Mouse (Mus musculus): ENCODE results near the gene Prkg2. TPM values are rescaled to one million over a fixed set of nuclear protein-coding genes. Genes with fewer than 3 reads are reported as not detected.
A peak's percentile ranks its signal among the peaks of the same experiment; 100 is the strongest.

Prkg2 gene
- polyA plus RNA-seq, 1 experiment from 2014 or later: 2.8 TPM

DNA sequence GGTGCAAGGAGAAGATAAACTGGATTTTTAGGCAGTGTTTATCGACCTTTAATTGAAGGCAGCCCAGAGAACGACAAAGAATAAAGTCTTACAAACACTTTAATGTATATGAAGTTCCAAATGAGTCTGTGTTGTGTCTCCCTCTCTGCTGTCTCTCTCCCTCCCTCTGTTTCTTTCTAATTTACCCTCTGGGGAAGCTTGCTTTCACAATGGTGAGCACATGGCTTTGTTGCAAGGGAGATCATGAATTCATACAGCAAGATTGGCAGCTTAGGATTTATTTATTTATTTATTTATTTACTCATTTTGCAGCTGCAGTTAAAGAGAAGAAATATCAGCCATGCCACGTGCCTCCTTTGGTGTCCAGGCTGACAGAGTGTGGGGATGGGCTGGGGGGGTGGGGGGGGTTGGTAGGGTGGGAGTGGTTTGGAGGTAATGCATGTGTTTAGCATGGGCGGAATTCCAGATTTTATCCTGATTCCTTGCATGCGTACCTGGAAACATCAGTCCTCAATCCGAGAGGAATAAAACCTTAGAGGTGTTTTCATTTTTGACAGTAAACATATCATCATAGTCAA, 97.4 kb downstream of the Prkg2 start:
- Histone ChIP-seq H3K4me2 (replicated peaks) (no peak overlapping the region), H3K9ac (no peak overlapping the region), H3K27ac (peak overlapping the region; percentile 57), H3K36me3 (no peaks in the 10 kb centered on the region), H3K27me3 (no peaks in the 10 kb centered on the region), H3K4me1 (peaks cover 21% of the 10 kb centered on the region), H3K4me3 (no peak overlapping the region), H3K9me3 (replicated peaks) (no peaks in the 10 kb centered on the region)
- 77% methylated on average over 6 of the region's 6 CpGs for WGBS
- peak; percentile 55; the same call in 1 of the 2 replicates for ATAC-seq (ENCODE audit: low FRiP score)

GRCm38 (mm10) chr5:98939116-98939515, 98.0 kb downstream of the Prkg2 start:
- 70% methylated on average over 9 of the region's 9 CpGs for WGBS
- Histone ChIP-seq H3K27ac (peak overlapping the region; percentile 57), H3K36me3 (no peaks in the 10 kb centered on the region), H3K9ac (no peak overlapping the region), H3K9me3 (replicated peaks) (no peaks in the 10 kb centered on the region), H3K4me2 (replicated peaks) (no peak overlapping the region), H3K4me1 (peaks cover 21% of the 10 kb centered on the region), H3K27me3 (no peaks in the 10 kb centered on the region), H3K4me3 (no peak overlapping the region)
- peak; percentile 62; the same call in 1 of the 2 replicates for ATAC-seq (ENCODE audit: low FRiP score)

GRCm38 (mm10) chr5:98937879-98938278, 99.3 kb downstream of the Prkg2 start:
- Histone ChIP-seq H3K4me3 (no peak overlapping the region), H3K4me2 (replicated peaks) (no peak overlapping the region), H3K27ac (peak overlapping the region; percentile 25), H3K4me1 (peaks cover 21% of the 10 kb centered on the region), H3K36me3 (no peaks in the 10 kb centered on the region), H3K27me3 (no peaks in the 10 kb centered on the region), H3K9me3 (replicated peaks) (no peaks in the 10 kb centered on the region), H3K9ac (no peak overlapping the region)
- 58% methylated on average over 4 of the region's 4 CpGs for WGBS
- ATAC-seq (ENCODE audit: low FRiP score): no peak

GRCm38 (mm10) chr5:98936650-98937049, 100.5 kb downstream of the Prkg2 start:
- 57% methylated on average over 2 of the region's 2 CpGs for WGBS
- H3K9me3 ChIP-seq (replicated peaks): no peaks in the 10 kb centered on the region
- ATAC-seq (ENCODE audit: low FRiP score): no peak
- no peak overlapping the region for H3K9ac ChIP-seq
- peaks cover 21% of the 10 kb centered on the region for H3K4me1 ChIP-seq
- no peak overlapping the region for H3K4me2 ChIP-seq (replicated peaks)
- H3K4me3 ChIP-seq: no peak overlapping the region
- H3K27ac ChIP-seq: no peak overlapping the region
- no peaks in the 10 kb centered on the region for H3K27me3 ChIP-seq
- H3K36me3 ChIP-seq: no peaks in the 10 kb centered on the region

DNA sequence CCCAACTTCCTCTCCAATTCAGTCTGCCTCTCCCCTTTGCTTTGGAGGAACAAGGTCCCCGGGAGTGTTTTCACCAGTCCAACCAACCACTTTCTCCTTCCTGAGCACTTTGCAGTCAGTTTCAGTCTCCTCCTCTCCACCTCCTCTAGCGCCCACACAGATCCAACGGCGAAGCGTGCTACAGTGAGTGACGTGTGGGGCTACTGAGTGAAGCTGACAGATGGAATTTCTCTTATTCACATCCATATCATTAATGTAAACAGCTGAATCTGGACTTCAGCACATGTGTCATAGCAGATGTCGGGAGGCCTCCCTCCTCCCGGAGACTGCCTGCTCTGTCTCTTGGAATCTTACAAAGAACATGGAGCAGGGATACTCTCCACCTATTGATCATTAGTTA, 101.2 kb downstream of the Prkg2 start:
- H3K36me3 ChIP-seq: no peaks in the 10 kb centered on the region
- H3K4me2 ChIP-seq (replicated peaks): no peak overlapping the region
- H3K4me3 ChIP-seq: no peak overlapping the region
- H3K27me3 ChIP-seq: no peaks in the 10 kb centered on the region
- H3K9me3 ChIP-seq (replicated peaks): no peaks in the 10 kb centered on the region
- H3K27ac ChIP-seq: no peak overlapping the region
- 58% methylated on average over 8 of the region's 8 CpGs for whole genome bisulfite sequencing
- peaks cover 20% of the 10 kb centered on the region for H3K4me1 ChIP-seq
- no peak for ATAC-seq (ENCODE audit: low FRiP score)
- H3K9ac ChIP-seq: no peak overlapping the region

- no peak overlapping the region for H3K4me3 ChIP-seq
- no peaks in the 10 kb centered on the region for H3K27me3 ChIP-seq
Observed at GRCm38 (mm10) chr5:98922921-98923320, 114.2 kb downstream of the Prkg2 start.

GRCm38 (mm10) chr5:98921608-98922007, 115.5 kb downstream of the Prkg2 start:
- H3K4me1 ChIP-seq: 0 out of 2 replicates have a peak, but pooled peaks cover 2% of the 10 kb centered on the region
- H3K9me3 ChIP-seq (replicated peaks): no peaks in the 10 kb centered on the region
- H3K4me2 ChIP-seq (replicated peaks): no peak overlapping the region
- no peak overlapping the region for H3K4me3 ChIP-seq
- no peaks in the 10 kb centered on the region for H3K27me3 ChIP-seq
- 68% methylated on average over 1 of the region's 1 CpGs for WGBS
- no peak overlapping the region for H3K27ac ChIP-seq
- H3K36me3 ChIP-seq: no peaks in the 10 kb centered on the region
- ATAC-seq (ENCODE audit: low FRiP score): no peak
- no peak overlapping the region for H3K9ac ChIP-seq

More at GRCm38 (mm10) chr5:98922921-98923320, 114.2 kb downstream of the Prkg2 start:
- Histone ChIP-seq H3K4me2 (replicated peaks) (no peak overlapping the region), H3K9me3 (replicated peaks) (no peaks in the 10 kb centered on the region), H3K27ac (no peak overlapping the region), H3K4me1 (0 out of 2 replicates have a peak, but pooled peaks cover 2% of the 10 kb centered on the region), H3K9ac (no peak overlapping the region), H3K36me3 (no peaks in the 10 kb centered on the region)
- 91% methylated on average over 3 of the region's 3 CpGs for WGBS
- no peak for ATAC-seq (ENCODE audit: low FRiP score)

DNA sequence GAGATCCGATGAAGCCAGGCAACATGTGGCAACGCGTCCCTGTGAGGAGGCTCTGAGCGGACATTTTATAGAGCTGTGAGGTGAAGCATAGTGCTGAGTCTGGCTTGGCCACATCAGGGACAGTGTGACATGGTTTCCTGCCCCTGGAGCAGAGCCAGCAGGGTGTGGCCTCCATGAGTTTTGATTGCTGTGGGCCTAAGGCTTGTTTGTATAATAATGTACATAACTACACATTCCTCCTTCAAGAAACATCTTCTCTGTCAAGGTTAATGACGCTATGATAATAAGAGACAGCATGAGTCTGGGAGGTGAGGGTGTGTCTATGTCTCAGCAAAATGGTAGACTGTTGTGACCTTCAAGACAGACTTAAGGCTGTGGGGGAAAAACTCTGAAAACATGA, 118.4 kb downstream of the Prkg2 start:
- no peak overlapping the region for H3K9ac ChIP-seq
- H3K27me3 ChIP-seq: no peaks in the 10 kb centered on the region
- no peak for ATAC-seq (ENCODE audit: low FRiP score)
- 91% methylated on average over 5 of the region's 5 CpGs for WGBS
- 0 out of 2 replicates have a peak, but pooled peaks cover 2% of the 10 kb centered on the region for H3K4me1 ChIP-seq
- H3K9me3 ChIP-seq (replicated peaks): no peaks in the 10 kb centered on the region
- H3K4me2 ChIP-seq (replicated peaks): no peak overlapping the region
- H3K4me3 ChIP-seq: no peak overlapping the region
- no peaks in the 10 kb centered on the region for H3K36me3 ChIP-seq
- H3K27ac ChIP-seq: no peak overlapping the region

- H3K36me3 ChIP-seq: no peaks in the 10 kb centered on the region
- no peaks in the 10 kb centered on the region for H3K9me3 ChIP-seq (replicated peaks)
- H3K4me2 ChIP-seq (replicated peaks): no peak overlapping the region
- no peak overlapping the region for H3K27ac ChIP-seq
- ATAC-seq (ENCODE audit: low FRiP score): no peak
- H3K27me3 ChIP-seq: no peaks in the 10 kb centered on the region
- WGBS: 66% methylated on average over 4 of the region's 4 CpGs
- H3K4me1 ChIP-seq: no peaks in the 10 kb centered on the region
- H3K4me3 ChIP-seq: no peak overlapping the region
- no peak overlapping the region for H3K9ac ChIP-seq
Observed at GRCm38 (mm10) chr5:98902339-98902738, 134.8 kb downstream of the Prkg2 start.

DNA sequence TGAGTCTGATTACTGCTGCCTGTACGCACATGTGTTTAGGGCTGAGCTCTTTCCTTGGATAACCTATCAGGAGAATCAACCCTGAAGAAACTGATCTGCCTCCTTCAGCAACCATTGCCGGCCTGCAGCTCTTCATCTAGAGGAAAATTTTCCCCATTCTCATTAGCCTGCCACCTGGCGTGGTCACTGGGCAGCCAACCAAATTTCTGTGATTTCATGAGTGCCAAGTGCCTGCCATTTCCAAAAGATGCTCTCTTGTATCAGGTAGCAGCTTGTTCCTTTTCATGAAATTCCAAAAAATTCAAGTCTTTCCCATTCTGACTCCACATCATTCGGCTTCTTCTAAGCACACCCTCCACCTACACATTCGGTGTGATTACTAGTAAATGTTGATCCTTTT, 136.2 kb downstream of the Prkg2 start:
- ATAC-seq (ENCODE audit: low FRiP score): no peak
- 87% methylated on average over 5 of the region's 5 CpGs for WGBS

DNA sequence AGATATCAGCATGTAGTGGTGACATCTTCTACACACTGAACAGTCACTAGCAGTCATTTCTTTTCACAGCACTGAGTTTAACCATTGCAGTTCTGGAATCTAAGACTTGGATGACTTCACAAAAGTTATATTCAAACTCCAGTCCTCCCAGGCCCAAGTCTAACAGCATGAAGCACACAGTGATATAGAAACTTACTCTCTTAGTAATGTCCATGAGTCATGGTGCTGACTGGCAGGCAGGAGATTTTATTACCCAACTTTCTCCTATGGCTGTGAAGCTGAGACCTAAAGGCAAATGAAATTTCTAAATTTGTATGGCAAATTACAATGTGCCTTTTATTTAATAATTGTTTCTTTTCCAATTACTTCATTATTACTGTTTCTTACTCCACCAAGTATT, 139.2 kb downstream of the Prkg2 start:
- ATAC-seq (ENCODE audit: low FRiP score): no peak
- H3K4me1 ChIP-seq: no peaks in the 10 kb centered on the region
- H3K9ac ChIP-seq: no peak overlapping the region
- no peaks in the 10 kb centered on the region for H3K36me3 ChIP-seq
- H3K27me3 ChIP-seq: no peaks in the 10 kb centered on the region
- H3K9me3 ChIP-seq (replicated peaks): no peaks in the 10 kb centered on the region
- H3K27ac ChIP-seq: no peak overlapping the region
- no peak overlapping the region for H3K4me2 ChIP-seq (replicated peaks)
- H3K4me3 ChIP-seq: no peak overlapping the region

More for the DNA sequence above, 136.2 kb downstream of the Prkg2 start:
- no peak overlapping the region for H3K4me3 ChIP-seq
- H3K27ac ChIP-seq: no peak overlapping the region
- H3K27me3 ChIP-seq: no peaks in the 10 kb centered on the region
- H3K4me2 ChIP-seq (replicated peaks): no peak overlapping the region
- no peaks in the 10 kb centered on the region for H3K36me3 ChIP-seq
- H3K9ac ChIP-seq: no peak overlapping the region
- H3K9me3 ChIP-seq (replicated peaks): no peaks in the 10 kb centered on the region
- H3K4me1 ChIP-seq: no peaks in the 10 kb centered on the region

- H3K36me3 ChIP-seq: no peaks in the 10 kb centered on the region
- no peak overlapping the region for H3K27ac ChIP-seq
- ATAC-seq (ENCODE audit: low FRiP score): no peak
- no peaks in the 10 kb centered on the region for H3K4me1 ChIP-seq
- 90% methylated on average over 3 of the region's 3 CpGs for WGBS
- H3K4me3 ChIP-seq: no peak overlapping the region
- H3K4me2 ChIP-seq (replicated peaks): no peak overlapping the region
- no peak overlapping the region for H3K9ac ChIP-seq
- no peaks in the 10 kb centered on the region for H3K27me3 ChIP-seq
- H3K9me3 ChIP-seq (replicated peaks): no peaks in the 10 kb centered on the region
Observed at GRCm38 (mm10) chr5:98894281-98894680, 142.9 kb downstream of the Prkg2 start.

GRCm38 (mm10) chr5:98890544-98891050, 146.6 kb downstream of the Prkg2 start:
- Histone ChIP-seq H3K4me3 (no peak overlapping the region), H3K9ac (no peak overlapping the region), H3K9me3 (replicated peaks) (no peaks in the 10 kb centered on the region), H3K4me2 (replicated peaks) (no peak overlapping the region), H3K36me3 (no peaks in the 10 kb centered on the region), H3K27me3 (no peaks in the 10 kb centered on the region), H3K4me1 (no peaks in the 10 kb centered on the region), H3K27ac (no peak overlapping the region)
- 92% methylated on average over 2 of the region's 2 CpGs for WGBS
- ATAC-seq (ENCODE audit: low FRiP score): no peak
